Mouse (Mus musculus) kidney, adult 2 months (tissue): Measurements from ENCODE around the gene Cant1.

ENCODE experiments used
- CTCF ChIP-seq: fragments of 200-500 bp; conservative IDR thresholded peaks from 2 replicates; pipeline ENCODE4 v1.5.1; 2011; ENCODE audit warnings: low read depth, mild to moderate bottlenecking, control low read depth, low read length, moderate library complexity, mixed read lengths; ENCODE audit not compliant: insufficient read depth, insufficient read length
- POLR2A ChIP-seq: fragments of 200-500 bp; IDR thresholded peaks from one replicate; pipeline ENCODE4 v1.6.1; 2011; ENCODE audit warnings: low read depth, low read length, control low read depth

DNA sequence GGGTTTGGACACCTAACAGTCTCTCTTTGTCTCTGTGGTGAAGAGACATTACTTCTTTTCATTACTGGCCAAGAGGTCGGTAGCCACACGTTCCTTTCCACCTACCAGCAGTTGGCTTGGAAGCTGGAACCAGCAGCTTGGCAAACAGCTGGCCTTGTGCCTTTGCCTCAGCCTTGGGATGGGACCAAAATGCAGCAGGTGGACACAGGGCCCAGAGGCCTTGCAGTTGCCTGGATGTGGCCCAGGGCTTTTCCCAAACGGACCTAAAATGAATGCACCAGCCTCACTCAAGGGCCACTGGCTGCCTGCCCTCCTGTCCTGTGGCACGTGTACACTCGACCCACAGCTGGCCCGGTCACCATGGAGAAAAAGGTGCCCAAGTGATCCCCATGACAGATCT is 32.3 kb upstream of the Cant1 start:
- TF ChIP-seq POLR2A = no peak
- no peak for TF ChIP-seq CTCF
